ENCODE assay signal across 10 mouse cellular contexts in genomic region chr11:84072904-84073651, GRCm38 (mm10). TPM values are rescaled to one million over a fixed set of nuclear protein-coding genes. Genes with fewer than 3 reads are reported as not detected.
DNase-seq lines count a peak whose midpoint lies in the region; ATAC-seq and TF ChIP-seq lines count a peak whose summit lies in the region.
"Had no signal": no experiment of that assay in that cellular context is flagged by ENCODE, and none has a peak within 500 bp of the region (broad histone marks: within the 10 kb centered on the region; RNA-seq: fewer than 3 reads in every experiment).

No protein-coding gene starts in this region.

- peaks cover 19% of the 10 kb centered on the region for H3K4me1 ChIP-seq in cortical plate, adult 2 months (ENCODE audit: control insufficient read depth, insufficient read depth, low read length)
- 0 out of 2 replicates have a peak, but pooled peaks cover 3% of the 10 kb centered on the region for H3K4me1 ChIP-seq in midbrain, embryonic 15.5 days
- H3K4me1 ChIP-seq in forebrain, embryonic 13.5 days: peaks cover 14% of the 10 kb centered on the region; the same call in 1 of the 2 replicates

- ATAC-seq in midbrain, embryonic 15.5 days (replicated peaks): no peak
- no peak for ATAC-seq in forebrain, embryonic 13.5 days

- no peak for TF ChIP-seq CTCF in cortical plate, adult 2 months (IDR thresholded peaks at IDR 0.05; ENCODE audit: extremely low read depth, insufficient read depth, low read length)

- intact Hi-C loops in heart, postnatal 14 days (cut with DNase I): no loop called here

- H3K9me3 ChIP-seq in midbrain, embryonic 15.5 days: no peaks in the 10 kb centered on the region
- H3K9me3 ChIP-seq in forebrain, embryonic 13.5 days (replicated peaks): no peaks in the 10 kb centered on the region
- H3K9me3 ChIP-seq: lung, embryonic 15.5 days had no signal

- no peak overlapping the region for H3K4me2 ChIP-seq in midbrain, embryonic 15.5 days
- H3K4me2 ChIP-seq in forebrain, embryonic 13.5 days: no peak overlapping the region
- H3K4me2 ChIP-seq: lung, embryonic 15.5 days had no signal

- WGBS in midbrain, embryonic 15.5 days: 60% methylated on average over 9 of the region's 9 CpGs
- 58% methylated on average over 9 of the region's 9 CpGs for WGBS in forebrain, embryonic 13.5 days

- no peak overlapping the region for H3K9ac ChIP-seq in midbrain, embryonic 15.5 days
- no peak overlapping the region for H3K9ac ChIP-seq in forebrain, embryonic 13.5 days
- H3K9ac ChIP-seq: lung, embryonic 15.5 days had no signal

- H3K27me3 ChIP-seq in midbrain, embryonic 15.5 days (replicated peaks): peaks cover 17% of the 10 kb centered on the region
- peaks cover 17% of the 10 kb centered on the region for H3K27me3 ChIP-seq in forebrain, embryonic 13.5 days

- H3K36me3 ChIP-seq in midbrain, embryonic 15.5 days (replicated peaks): no peaks in the 10 kb centered on the region
- 0 out of 2 replicates have a peak, but pooled peaks cover under 1% of the 10 kb centered on the region for H3K36me3 ChIP-seq in forebrain, embryonic 13.5 days (ENCODE audit: poor library complexity, severe bottlenecking)
- H3K36me3 ChIP-seq: lung, embryonic 15.5 days had no signal

- peak overlapping the region; percentile 84 for H3K27ac ChIP-seq in cortical plate, adult 2 months (ENCODE audit: insufficient read depth, low read length)
- no peak overlapping the region for H3K27ac ChIP-seq in midbrain, embryonic 15.5 days
- no peak overlapping the region for H3K27ac ChIP-seq in forebrain, embryonic 13.5 days
- H3K27ac ChIP-seq: lung, embryonic 15.5 days had no signal

- no peak overlapping the region for H3K4me3 ChIP-seq in cortical plate, adult 2 months (ENCODE audit: insufficient read depth, low read length)
- no peak overlapping the region for H3K4me3 ChIP-seq in midbrain, embryonic 15.5 days
- no peak overlapping the region for H3K4me3 ChIP-seq in forebrain, embryonic 13.5 days
- H3K4me3 ChIP-seq: erythroblast, embryonic 14.5 days; lung, embryonic 15.5 days had no signal

- DNase-seq in gastrocnemius, adult 18-20 months (ENCODE audit: low spot score): peak; percentile 67
- no peak for DNase-seq in gastrocnemius, postnatal 10 days
- peak; percentile 29 to 33 for DNase-seq in heart, postnatal 14 days
- peak; percentile 32 to 59 for DNase-seq in lung, postnatal 4 days
- no peak for DNase-seq in ovary, postnatal 10 days (ENCODE audit: low spot score)

- TF ChIP-seq POLR2A in cortical plate, adult 2 months (IDR thresholded peaks at IDR 0.05; ENCODE audit: extremely low read depth, insufficient read depth, low read length): no peak

RNA-seq across cellular contexts. Expression of gene Dusp14, which starts 4.0 kb away (rescaled TPM):
- total RNA-seq in gastrocnemius, adult 18-20 months (2021): 1 to 10 TPM; 6.0 to 7.7 TPM
- total RNA-seq in gastrocnemius, postnatal 10 days (2021): 10 to 100 TPM in 1 of 2 experiments, 1 to 10 TPM in 1; 8.5 to 10.4 TPM
- 112 and 119 TPM in 2 replicates for polyA plus RNA-seq in cortical plate, adult 2 months (2012; rRNA removed)
- total RNA-seq in heart, postnatal 14 days (2021): under 1 TPM; 0.69 to 0.76 TPM
- polyA plus RNA-seq in midbrain, embryonic 15.5 days (2015; fragmentation: Nextera tagmentation; extraction: Ambion mirVana): 11.0 TPM in 2 replicates
- polyA plus RNA-seq in forebrain, embryonic 13.5 days (2015; fragmentation: Nextera tagmentation; extraction: Ambion mirVana): 27.6 and 33.8 TPM in 2 replicates
- polyA plus RNA-seq: erythroblast, embryonic 14.5 days had no signal

RNA-seq across cellular contexts. Expression of gene Tada2a, which starts 56.3 kb away (rescaled TPM):
- 10 to 100 TPM; 11.4 to 12.5 TPM for total RNA-seq in gastrocnemius, adult 18-20 months (2021)
- 10 to 100 TPM; 14.2 TPM for total RNA-seq in gastrocnemius, postnatal 10 days (2021)
- 49.0 and 66.4 TPM in 2 replicates for polyA plus RNA-seq in cortical plate, adult 2 months (2012; rRNA removed)
- 1 to 10 TPM; 6.2 to 6.3 TPM for total RNA-seq in heart, postnatal 14 days (2021)
- polyA plus RNA-seq in midbrain, embryonic 15.5 days (2015; fragmentation: Nextera tagmentation; extraction: Ambion mirVana): 30.8 and 33.5 TPM in 2 replicates
- polyA plus RNA-seq in forebrain, embryonic 13.5 days (2015; fragmentation: Nextera tagmentation; extraction: Ambion mirVana): 38.8 and 40.1 TPM in 2 replicates

RNA-seq across cellular contexts. Expression of gene Acaca, which starts 56.4 kb away (rescaled TPM):
- 10 to 100 TPM; 11.4 to 17.3 TPM for total RNA-seq in gastrocnemius, adult 18-20 months (2021)
- total RNA-seq in gastrocnemius, postnatal 10 days (2021): 10 to 100 TPM; 15.7 to 16.4 TPM
- polyA plus RNA-seq in cortical plate, adult 2 months (2012; rRNA removed): 27.0 and 28.0 TPM in 2 replicates
- 10 to 100 TPM; 11.4 to 12.5 TPM for total RNA-seq in heart, postnatal 14 days (2021)
- 28.8 and 32.6 TPM in 2 replicates for polyA plus RNA-seq in midbrain, embryonic 15.5 days (2015; fragmentation: Nextera tagmentation; extraction: Ambion mirVana)
- 20.5 and 22.6 TPM in 2 replicates for polyA plus RNA-seq in forebrain, embryonic 13.5 days (2015; fragmentation: Nextera tagmentation; extraction: Ambion mirVana)

Comparison
In these comparisons a context has a peak if more than half of its experiments do, and no peak if none do; other contexts are left out.
1. DNase-seq: peak in gastrocnemius, adult 18-20 months (single experiment), heart, postnatal 14 days (2 of 2) and lung, postnatal 4 days (2 of 2); none in gastrocnemius, postnatal 10 days (single experiment) and ovary, postnatal 10 days (single experiment).
2. RNA of gene Dusp14, which starts 4.0 kb away (total RNA-seq): 8.5 to 10.4 TPM in gastrocnemius, postnatal 10 days and 6.0 to 7.7 TPM in gastrocnemius, adult 18-20 months; 0.69 to 0.76 TPM in heart, postnatal 14 days; every median in the first group is over 4 times any median in the second.